Mouse (Mus musculus): ENCODE results near the gene Edf1. TPM values are rescaled to one million over a fixed set of nuclear protein-coding genes. Genes with fewer than 3 reads are reported as not detected.

Gene Edf1
- polyA plus RNA-seq, 1 experiment from 2014 or later: 453 TPM

DNA sequence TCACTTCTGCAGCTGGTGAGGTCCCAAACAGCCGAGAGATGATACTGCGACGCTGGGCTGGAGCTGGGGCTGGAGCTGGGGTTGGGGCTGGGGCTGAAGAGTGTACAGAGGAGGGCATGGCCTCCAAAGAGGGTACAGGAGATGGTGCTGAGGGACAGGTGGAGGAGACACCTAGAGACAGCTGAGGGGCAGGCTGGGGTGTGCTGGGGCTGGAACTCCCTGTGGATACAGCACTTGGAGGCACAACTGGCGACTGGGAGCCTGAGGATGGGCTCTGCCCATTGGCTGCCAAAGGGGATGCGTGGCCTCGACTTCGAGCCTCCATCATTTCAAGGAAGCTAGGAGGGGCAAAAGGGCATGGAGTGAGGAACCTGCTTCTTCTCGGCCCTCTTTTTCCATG, 29.6 kb downstream of the Edf1 start:
- Histone ChIP-seq H3K36me3 (peaks cover 87% of the 10 kb centered on the region), H3K4me3 (no peak overlapping the region), H3K27me3 (no peaks in the 10 kb centered on the region), H3K4me1 (replicated peaks) (peaks cover 17% of the 10 kb centered on the region), H3K9me3 (no peaks in the 10 kb centered on the region), H3K9ac (no peak overlapping the region), H3K27ac (replicated peaks) (no peak overlapping the region), H3K4me2 (no peak overlapping the region)
- whole genome bisulfite sequencing: 91% methylated on average over 8 of the region's 8 CpGs
- ATAC-seq (ENCODE audit: low read depth): no peak

- Histone ChIP-seq H3K9me3 (no peaks in the 10 kb centered on the region), H3K36me3 (peaks cover 92% of the 10 kb centered on the region), H3K27ac (replicated peaks) (no peak overlapping the region), H3K9ac (no peak overlapping the region), H3K4me2 (no peak overlapping the region), H3K27me3 (no peaks in the 10 kb centered on the region), H3K4me1 (replicated peaks) (peaks cover 6% of the 10 kb centered on the region), H3K4me3 (no peak overlapping the region)
- ATAC-seq (ENCODE audit: low read depth): no peak
- WGBS: 95% methylated on average over 8 of the region's 8 CpGs
Observed at GRCm38 (mm10) chr2:25588227-25588907, 30.7 kb downstream of the Edf1 start.

DNA sequence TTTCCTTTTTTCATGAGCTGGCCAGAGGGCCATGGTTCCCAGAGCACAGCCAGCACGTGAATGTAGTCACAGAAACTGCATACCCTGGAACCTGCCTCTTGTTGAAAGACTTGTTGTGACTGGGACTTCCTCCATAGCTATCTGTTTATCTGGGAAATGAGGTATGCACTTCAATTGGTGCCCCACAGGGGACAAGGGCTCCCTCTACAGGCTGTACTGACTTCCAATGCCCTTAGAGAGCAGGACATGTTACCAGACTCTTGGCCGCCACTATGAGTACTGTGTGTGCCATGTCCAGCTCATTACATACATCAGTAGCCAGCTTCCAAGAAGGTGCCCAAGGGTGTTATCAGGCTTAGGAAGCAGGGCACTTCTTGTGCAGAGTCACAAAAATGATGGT, 34.2 kb downstream of the Edf1 start:
- WGBS: 89% methylated on average over 2 of the region's 2 CpGs
- Histone ChIP-seq H3K27me3 (no peaks in the 10 kb centered on the region), H3K4me2 (no peak overlapping the region), H3K9me3 (no peaks in the 10 kb centered on the region), H3K36me3 (peaks cover 89% of the 10 kb centered on the region), H3K4me1 (replicated peaks) (no peaks in the 10 kb centered on the region), H3K27ac (replicated peaks) (no peak overlapping the region), H3K9ac (no peak overlapping the region), H3K4me3 (no peak overlapping the region)
- no peak for ATAC-seq (ENCODE audit: low read depth)

- 96% methylated on average over 5 of the region's 5 CpGs for WGBS
- Histone ChIP-seq H3K9me3 (no peaks in the 10 kb centered on the region), H3K4me3 (no peak overlapping the region), H3K27ac (replicated peaks) (no peak overlapping the region), H3K4me2 (no peak overlapping the region), H3K27me3 (no peaks in the 10 kb centered on the region), H3K36me3 (peaks cover 95% of the 10 kb centered on the region), H3K4me1 (replicated peaks) (no peaks in the 10 kb centered on the region), H3K9ac (no peak overlapping the region)
- ATAC-seq (ENCODE audit: low read depth): no peak
Observed at GRCm38 (mm10) chr2:25596765-25597510, 39.3 kb downstream of the Edf1 start.

DNA sequence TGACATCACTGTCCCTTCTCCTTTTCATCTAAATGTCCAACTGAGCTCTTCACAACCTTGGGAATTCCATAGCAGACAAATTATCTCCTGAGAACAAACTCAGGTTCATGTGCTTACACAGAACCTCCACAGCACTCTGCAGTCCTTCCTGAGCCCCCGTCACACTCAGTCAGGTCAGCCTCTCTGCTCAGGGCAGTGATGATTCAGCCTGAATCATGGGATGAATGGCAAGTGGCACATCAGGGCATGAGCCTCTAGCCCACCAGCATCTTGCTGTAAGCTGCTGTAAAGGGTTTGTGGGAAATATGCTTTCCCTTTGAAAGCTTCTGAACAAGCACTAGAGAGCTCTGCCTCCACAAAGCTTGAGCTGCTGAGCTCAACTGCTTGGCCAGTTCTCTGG, 41.1 kb downstream of the Edf1 start:
- H3K27me3 ChIP-seq: no peaks in the 10 kb centered on the region
- no peaks in the 10 kb centered on the region for H3K9me3 ChIP-seq
- H3K9ac ChIP-seq: no peak overlapping the region
- no peak overlapping the region for H3K4me2 ChIP-seq
- H3K4me1 ChIP-seq (replicated peaks): no peaks in the 10 kb centered on the region
- no peak overlapping the region for H3K4me3 ChIP-seq
- 90% methylated on average over 1 of the region's 1 CpGs for WGBS
- peaks cover 87% of the 10 kb centered on the region for H3K36me3 ChIP-seq
- no peak overlapping the region for H3K27ac ChIP-seq (replicated peaks)
- no peak for ATAC-seq (ENCODE audit: low read depth)

DNA sequence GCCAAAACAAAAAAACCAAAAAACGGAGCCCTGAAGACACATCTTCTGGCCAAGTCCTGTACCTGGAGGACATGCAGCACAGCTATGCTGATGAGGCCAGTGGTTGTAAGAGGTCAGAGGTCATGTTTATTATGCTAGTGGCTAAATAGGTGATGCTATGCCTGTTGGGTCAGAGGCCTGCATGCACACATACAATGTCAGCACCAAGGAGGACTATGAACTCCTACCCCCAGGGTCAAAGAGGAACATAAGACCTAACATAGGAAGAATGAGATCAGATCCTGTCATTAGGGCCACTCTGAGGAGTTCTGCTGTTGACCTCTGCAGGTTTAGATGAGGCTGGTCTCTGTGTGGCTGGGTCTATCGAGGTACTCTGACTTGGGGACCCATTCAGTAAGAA, 42.4 kb downstream of the Edf1 start:
- no peaks in the 10 kb centered on the region for H3K9me3 ChIP-seq
- H3K9ac ChIP-seq: no peak overlapping the region
- H3K4me3 ChIP-seq: no peak overlapping the region
- H3K4me2 ChIP-seq: no peak overlapping the region
- ATAC-seq (ENCODE audit: low read depth): no peak
- no peak overlapping the region for H3K27ac ChIP-seq (replicated peaks)
- H3K27me3 ChIP-seq: no peaks in the 10 kb centered on the region
- H3K4me1 ChIP-seq (replicated peaks): no peaks in the 10 kb centered on the region
- peaks cover 79% of the 10 kb centered on the region for H3K36me3 ChIP-seq
- WGBS: 96% methylated on average over 2 of the region's 2 CpGs

GRCm38 (mm10) chr2:25602526-25602925, 44.9 kb downstream of the Edf1 start:
- 98% methylated on average over 5 of the region's 5 CpGs for WGBS
- H3K27me3 ChIP-seq: no peaks in the 10 kb centered on the region
- H3K9me3 ChIP-seq: no peaks in the 10 kb centered on the region
- no peak overlapping the region for H3K4me2 ChIP-seq
- H3K4me3 ChIP-seq: no peak overlapping the region
- H3K36me3 ChIP-seq: peaks cover 54% of the 10 kb centered on the region
- no peak overlapping the region for H3K9ac ChIP-seq
- no peak for ATAC-seq (ENCODE audit: low read depth)
- H3K4me1 ChIP-seq (replicated peaks): peaks cover 16% of the 10 kb centered on the region
- no peak overlapping the region for H3K27ac ChIP-seq (replicated peaks)

DNA sequence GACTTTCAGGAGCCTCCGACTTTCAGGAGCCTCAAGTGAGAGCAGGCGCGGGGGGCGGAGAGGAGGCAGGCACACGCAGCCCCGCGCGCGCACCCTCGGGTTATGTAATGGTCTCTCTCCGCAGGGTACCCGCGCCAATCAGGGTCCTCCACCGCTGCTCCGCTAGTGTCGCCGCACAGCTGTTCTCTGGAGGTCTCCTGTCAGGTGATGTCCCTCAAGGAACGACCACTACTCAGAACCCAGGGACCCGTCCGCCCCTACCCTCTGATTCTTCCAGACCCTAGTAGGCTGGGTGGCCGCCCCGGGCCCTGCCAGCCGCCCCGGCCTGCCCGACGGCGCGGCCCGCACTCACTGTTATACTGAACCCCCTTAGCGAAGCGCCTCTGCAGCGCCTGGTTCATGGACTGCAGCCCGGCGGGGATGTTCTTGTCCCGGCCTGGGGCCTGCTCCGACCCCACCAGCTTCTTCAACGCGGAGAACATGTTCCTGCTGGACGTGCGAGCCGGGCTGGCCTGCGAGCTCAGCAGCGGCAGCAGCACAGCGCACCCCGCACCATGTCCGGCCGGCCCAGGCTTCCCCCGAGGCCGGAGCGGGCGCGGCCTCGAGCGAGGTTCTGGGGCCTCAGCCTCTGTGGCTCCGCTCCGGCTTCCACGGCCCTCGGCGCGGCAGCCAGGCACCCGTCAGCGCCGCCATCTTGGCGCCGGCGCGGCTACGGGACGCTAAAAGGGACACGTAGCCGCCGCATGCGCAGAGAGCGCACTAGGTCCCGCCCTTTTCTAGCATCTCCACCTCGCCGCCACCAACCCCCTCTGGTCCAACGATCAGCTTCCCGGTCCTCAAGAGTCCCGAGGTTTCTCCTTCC, 50.3 kb downstream of the Edf1 start, which contains the start of gene Rabl6:
Gene Rabl6 (minus strand): TSS at position 761 of the 862 bp plus-strand sequence.
- WGBS: under 1% methylated on average over 75 of the region's 80 CpGs
- H3K9me3 ChIP-seq: no peaks in the 10 kb centered on the region

GRCm38 (mm10) chr2:25608671-25609070, 51.0 kb downstream of the Edf1 start:
- H3K27ac ChIP-seq (replicated peaks): peak overlapping the region; percentile 94
- peak; percentile 15; the same call in 1 of the 2 replicates for ATAC-seq (ENCODE audit: low read depth)
- peaks cover 26% of the 10 kb centered on the region for H3K4me1 ChIP-seq (replicated peaks)
- H3K36me3 ChIP-seq: no peaks in the 10 kb centered on the region
- 69% methylated on average over 10 of the region's 10 CpGs for WGBS
- H3K9me3 ChIP-seq: no peaks in the 10 kb centered on the region
- H3K9ac ChIP-seq: peak overlapping the region; percentile 35; the same call in 1 of the 2 replicates
- H3K4me3 ChIP-seq: peak overlapping the region; percentile 74
- H3K4me2 ChIP-seq: peak overlapping the region; percentile 67
- peaks cover 22% of the 10 kb centered on the region; the same call in 1 of the 2 replicates for H3K27me3 ChIP-seq

More for the DNA sequence above, 50.3 kb downstream of the Edf1 start, which contains the start of gene Rabl6:
- Histone ChIP-seq H3K27me3 (peaks cover 21% of the 10 kb centered on the region; the same call in 1 of the 2 replicates), H3K9ac (peak within 1 kb of the TSS; percentile 98), H3K36me3 (no peaks in the 10 kb centered on the region), H3K4me3 (peak within 1 kb of the TSS; percentile 74), H3K4me2 (peak within 1 kb of the TSS; percentile 67), H3K27ac (replicated peaks) (peak within 1 kb of the TSS; percentile 94), H3K4me1 (replicated peaks) (peaks cover 26% of the 10 kb centered on the region)
- ATAC-seq (ENCODE audit: low read depth): peak; percentile 92

All from neural tube, embryonic 13.5 days (tissue).